Mouse (Mus musculus): ENCODE data around the gene 1700057G04Rik.
"Not testable (repeated sequence)": the region's sequence is repeated elsewhere in the genome, so short reads cannot be mapped to it uniquely, and the experiment has no call there.

Gene 1700057G04Rik

DNA sequence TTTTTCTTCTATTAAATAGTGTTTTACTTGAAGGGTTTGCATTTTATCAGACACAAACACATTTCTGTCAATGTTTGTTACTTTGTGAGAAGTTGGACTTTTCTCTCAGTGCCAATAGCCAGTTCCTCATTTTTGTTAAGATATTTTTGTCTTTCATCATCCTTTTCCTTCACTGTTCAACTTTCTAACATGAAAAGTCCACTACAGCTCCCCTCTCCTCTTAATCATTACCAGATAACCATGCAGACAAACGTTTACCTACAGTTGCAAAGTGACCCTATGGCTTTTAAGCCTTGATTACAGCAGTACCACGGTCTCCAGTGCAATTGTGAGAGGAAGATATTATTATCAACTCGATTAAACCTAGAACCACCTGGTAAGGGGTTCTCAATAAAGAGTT is 8.0 kb upstream of the 1700057G04Rik start:
- intact Hi-C loops (cut with DNase I) = no loop called here

DNA sequence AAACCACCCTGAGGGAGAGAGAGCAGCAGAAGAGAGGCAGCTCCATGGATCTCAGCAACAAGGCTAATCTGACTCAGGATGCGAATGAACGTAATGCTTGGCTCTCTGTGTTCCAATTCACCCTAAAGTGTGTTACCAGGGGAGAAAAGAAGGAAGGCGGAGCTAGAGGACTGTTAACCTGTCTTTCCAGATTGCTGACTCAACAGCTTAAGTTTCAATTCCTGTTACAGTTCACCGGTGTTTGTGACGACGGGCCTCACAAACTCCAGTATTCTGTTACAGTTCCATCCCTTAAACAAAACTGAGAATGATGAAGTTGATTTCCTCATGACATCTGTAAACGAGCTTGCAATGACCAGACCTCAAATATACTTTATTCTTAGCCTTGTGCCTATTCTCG is 4.1 kb upstream of the 1700057G04Rik start:
- intact Hi-C loops (cut with DNase I) = no loop called here

DNA sequence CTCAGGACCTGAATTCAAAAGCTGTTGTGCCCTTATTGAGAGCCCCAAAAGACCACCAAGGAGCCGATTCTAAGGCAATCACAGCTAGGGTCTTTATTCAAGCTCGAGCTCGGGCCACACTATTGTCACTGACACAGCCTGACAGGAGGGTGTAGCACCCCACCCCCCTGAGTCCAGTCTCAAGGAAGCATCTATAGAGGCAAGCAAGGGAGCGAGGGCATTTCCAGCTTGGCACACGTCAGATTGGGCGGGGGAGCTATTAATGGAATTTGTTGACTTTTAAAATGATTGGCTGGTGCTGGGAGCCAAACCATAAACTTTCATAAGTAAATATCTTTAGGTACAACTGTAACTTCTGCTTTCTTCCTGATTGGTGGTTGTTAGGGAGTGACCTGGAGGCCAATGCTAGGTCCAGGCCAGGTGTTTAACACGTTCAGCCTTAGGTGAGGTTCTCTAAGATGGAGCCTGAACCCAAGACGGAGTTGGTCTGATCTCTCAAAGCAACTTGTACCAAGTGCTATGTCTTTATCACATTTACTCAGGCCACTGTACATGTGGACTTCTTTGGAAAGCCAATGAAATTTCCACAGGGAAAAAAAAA is 3.5 kb upstream of the 1700057G04Rik start:
- intact Hi-C loops (cut with DNase I) = no loop called here

DNA sequence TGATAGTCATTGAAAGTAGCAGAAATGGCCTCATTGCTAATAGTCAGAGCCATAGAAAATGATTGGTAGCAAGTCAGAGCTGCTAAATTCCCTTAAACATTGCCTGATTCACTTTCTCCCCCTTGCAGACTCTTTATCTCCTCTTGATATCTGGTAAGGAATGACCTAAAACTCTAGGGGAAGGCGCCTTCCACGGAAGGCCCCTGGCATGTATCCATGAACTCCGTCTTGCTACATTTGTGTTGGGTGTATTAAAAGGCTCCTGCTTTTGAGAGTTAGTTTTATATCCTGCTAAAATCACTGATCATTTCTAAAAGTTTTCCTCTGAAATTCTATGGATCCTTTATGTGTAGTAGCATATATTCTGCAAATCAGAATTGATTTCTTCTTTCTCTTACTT is 7.6 kb downstream of the 1700057G04Rik start:
- intact Hi-C loops (cut with DNase I) = no loop called here

DNA sequence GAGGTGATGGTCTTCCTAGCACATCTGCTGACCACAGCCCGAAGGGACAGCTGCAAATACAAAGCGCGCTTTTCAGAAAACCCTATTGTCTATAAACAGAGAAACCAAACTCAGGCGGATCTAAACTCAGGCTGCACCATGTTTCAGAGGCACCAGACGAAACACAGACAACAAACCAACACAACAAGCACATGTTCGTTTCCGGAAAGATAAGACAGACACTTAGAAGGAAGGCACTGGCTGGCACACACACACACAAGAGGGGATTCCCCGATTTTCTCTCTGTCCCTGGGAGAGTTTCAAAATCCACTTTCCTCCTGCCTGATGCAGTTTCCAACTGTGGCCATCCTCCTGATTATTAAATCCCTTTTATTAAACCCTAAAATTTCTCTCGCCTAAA is 16.8 kb downstream of the 1700057G04Rik start:
- intact Hi-C loops (cut with DNase I) = not testable (repeated sequence)

DNA sequence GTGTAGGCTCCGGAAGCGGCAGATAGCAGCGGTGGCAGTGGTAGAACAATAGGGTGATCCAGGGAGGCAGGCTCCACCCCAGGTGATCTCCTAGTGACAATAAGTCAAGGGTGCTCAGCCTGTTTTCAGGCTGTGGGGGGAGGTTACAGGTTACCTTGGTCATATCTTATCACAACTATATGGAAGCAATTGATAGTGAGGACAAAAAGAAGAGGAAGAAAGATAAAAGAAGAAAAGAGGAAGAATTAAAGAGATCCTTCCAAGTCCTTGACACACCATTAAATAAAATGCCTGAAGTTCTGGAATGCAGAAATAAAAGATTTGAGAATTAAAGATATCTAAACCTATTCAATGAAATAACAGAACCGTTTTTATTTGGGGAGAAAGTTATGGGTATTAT is 17.6 kb downstream of the 1700057G04Rik start:
- intact Hi-C loops (cut with DNase I) = no loop called here

DNA sequence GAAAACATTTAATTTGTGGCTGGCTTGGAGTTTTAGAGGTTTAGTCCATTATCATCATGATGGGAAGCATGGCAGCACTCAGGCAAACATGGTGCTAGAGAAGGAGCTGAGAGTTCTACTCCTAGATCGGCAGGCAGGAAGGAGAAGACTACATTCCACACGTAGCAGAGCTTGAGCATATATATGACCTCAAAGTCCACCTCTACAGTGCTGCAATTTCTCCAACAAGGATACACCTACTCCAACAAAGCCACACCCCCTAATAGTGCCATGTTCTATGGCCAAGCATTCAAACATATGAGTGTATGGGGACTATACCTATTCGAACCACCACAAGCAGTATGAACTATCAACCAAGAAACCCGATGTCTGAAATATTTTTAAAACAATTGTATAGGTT is 22.2 kb downstream of the 1700057G04Rik start:
- intact Hi-C loops (cut with DNase I) = loop anchor here (2.0 kb wide), 1 partner anchor 55 kb away; no protein-coding TSS in a partner anchor

DNA sequence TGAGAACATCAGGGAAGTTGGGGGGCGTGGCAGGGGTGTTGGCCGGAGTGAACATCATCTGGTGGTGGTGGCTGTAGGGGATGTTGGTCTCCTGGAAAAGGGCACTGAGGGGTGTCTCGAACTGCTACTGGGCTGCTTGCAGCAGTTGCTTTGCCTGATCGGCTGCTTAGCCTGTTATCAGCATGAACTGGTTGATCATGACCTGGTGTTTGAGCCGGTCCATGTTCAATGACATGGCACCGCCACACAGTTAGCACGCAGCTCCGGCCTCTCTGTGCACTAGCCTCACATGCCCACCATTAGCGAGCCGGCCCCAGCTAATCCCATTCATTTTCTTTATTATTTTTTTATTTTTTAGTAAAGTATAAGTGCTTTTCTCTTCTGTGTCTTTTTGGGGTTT is 25.7 kb downstream of the 1700057G04Rik start:
- intact Hi-C loops (cut with DNase I) = no loop called here

DNA sequence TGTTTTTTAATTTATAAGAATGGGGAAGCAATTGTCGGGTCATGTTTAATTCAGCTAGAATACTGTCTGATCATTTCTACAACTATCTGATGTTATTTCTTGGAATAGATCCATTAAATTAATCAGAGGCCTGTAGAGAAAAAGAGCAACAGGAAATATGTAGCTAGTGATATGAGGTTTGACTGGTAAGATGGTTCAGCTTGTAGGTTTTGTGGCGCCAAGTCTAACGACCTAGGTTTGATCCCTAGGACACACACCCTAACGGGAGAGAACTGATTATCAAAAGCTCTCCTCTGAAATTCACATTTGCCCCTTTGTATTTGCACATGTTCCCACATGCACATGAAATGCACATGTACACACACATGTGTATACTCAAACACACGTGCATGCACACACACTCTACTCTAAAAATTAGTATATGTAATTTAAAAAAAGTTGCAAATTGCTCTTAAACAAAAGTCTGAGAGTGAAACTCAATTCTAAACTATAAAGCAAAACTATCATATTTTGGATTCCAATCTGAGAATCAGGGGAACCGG is 26.2 kb downstream of the 1700057G04Rik start:
- intact Hi-C loops (cut with DNase I) = no loop called here

DNA sequence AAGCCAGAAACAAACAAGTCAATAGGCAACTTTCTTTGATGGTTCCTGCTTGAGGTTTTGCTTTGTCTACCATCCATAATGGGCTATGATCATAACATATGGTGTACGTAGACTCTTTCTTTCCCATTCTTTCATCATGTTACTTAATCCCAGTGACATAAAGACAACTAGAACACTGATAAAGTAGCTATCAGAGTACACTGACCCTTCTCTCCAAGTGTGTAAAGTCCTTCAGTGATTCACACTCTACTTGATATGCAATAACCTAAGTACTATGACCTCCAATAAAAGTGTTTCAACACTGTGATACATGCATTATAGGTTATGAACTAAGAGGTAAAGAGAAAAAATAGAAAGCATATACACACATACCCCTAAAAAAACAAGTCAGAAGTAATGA is 27.9 kb downstream of the 1700057G04Rik start:
- intact Hi-C loops (cut with DNase I) = no loop called here

DNA sequence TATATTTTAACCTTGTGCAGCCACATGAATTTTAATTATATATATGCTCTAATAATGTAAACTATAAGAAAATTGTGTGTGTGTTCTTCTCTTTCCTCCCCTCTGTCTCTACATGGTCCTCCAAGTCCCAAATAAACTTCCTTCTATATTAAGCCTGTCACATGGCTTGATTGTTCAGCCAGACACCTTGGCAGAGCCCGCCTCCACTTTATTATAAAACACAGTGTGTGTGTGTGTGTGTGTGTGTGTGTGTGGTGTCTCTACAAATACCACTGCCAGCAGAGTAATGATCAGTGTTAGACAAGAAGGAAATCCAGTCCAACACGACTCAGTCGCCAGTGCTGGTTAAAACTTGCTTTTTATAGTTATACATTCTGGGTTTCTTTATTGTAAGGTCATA is 28.5 kb downstream of the 1700057G04Rik start:
- intact Hi-C loops (cut with DNase I) = no loop called here

DNA sequence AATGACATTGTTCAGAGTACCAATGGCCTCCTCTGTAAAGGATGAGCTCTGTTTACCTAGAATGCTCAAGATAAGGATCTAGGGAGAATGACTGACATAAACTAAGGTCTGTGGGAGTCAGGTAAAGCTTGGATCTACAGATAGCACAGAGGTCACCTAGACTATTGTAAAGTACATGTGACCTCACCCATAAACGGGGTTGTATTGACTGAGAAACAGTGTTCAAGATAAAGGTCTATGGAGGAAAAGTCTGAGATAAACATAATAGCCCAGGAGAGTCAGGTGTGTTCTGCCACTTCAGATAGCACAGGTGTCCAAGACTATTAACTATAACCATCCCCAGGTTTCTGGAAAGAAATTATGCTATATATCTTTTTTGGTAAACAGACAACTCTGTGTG is 29.8 kb downstream of the 1700057G04Rik start:
- intact Hi-C loops (cut with DNase I) = no loop called here

DNA sequence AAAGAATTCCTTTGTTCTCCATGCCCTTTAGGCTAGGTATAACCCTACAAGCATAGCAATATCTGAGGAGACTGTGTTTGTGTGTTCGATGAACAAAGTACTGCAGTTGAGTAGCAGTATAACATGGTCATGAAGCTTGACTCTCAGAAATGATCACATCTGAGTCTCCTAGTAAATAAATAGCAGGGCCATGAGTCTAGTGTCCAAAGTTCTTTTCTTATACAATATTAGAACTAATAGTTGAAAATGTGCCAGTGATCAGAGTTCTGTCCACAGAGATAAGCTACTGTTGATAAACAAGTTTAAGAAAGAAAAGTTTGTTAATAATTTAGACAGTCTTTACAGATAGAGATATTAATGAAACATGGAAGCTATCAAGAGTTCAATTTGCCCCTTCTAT is 42.7 kb downstream of the 1700057G04Rik start:
- intact Hi-C loops (cut with DNase I) = no loop called here

DNA sequence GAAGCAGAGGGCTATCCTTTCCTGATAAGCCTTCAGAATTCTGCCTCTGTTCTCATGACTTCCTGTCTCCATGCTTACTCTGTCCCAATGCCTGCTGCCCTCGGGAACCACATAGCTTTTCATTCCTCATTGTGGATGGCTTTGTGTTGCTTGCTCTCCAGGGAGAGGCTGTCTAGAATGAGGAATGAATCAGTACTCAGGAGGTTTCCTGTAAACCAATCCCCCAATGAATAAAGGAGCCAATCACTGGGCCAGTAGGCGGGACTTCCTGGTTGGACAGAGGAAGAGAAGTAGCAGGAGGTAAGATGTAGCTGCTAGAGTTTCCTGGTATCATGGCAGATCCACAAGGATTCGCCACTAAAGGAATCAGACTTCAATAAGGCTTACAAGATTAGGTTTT is 44.1 kb downstream of the 1700057G04Rik start:
- intact Hi-C loops (cut with DNase I) = no loop called here

DNA sequence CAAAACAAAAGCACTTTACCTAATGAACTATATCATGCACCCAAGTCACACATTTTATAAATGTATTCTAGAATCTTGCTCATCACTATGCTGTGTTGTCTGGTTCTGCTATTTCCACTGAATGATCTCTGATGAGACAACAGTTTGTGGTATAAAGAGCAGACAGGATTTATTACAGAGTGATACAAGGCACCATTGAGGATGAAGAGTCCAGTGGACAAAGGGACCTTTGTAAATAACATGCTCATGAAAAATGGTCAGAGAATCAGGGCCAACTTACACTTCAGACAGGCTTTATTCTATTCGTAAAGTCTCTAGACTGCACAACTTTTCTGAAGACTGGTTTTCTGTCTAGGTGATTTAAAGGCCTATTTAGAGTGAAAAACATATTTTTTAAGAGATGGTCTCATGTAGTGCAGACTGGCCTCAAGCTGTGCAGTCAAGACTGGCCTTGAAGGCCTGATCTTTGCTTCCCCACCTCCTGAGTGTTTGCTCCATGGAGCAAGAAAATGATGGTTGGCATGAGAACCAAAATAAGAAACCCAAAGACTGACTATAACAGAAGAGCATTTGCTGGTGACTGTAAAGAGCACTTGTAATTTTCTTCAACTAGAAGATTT is 51.6 kb downstream of the 1700057G04Rik start:
- intact Hi-C loops (cut with DNase I) = no loop called here

DNA sequence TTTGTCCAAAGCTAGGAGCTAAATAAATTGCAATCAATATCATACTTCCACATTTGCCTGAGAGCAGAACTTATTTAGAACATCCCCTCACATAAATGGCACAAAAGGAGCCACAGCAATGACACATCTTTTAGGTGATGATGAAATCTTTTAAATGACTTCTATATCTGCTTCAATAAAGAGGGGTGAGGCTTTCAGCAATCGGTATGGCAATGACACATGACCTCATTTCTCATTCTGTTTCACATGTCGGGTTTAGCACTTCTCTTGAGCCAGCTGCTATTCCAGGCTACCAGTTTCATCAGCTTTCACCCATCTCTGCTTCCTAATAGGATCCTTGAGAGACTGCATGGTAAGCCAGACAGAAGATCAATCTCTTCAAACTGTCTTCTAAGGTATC is 54.3 kb downstream of the 1700057G04Rik start:
- intact Hi-C loops (cut with DNase I) = no loop called here

DNA sequence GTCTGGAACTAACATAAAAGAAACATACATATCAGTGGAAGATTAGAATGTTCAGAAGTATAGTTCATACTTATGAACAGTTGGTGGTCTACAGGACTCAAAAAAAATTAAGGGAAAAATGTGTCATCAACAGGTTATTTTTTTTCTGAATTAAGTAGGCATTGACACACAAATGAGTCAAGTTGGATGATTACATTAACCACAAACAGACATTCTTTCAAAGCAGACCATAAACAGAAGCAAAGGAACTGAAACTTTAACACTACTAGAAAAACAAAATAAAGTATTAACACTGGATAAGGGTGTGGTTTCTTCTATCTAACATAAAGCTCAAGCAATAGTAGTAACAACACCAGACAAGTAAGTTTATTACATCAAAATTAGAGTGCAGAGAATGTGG is 59.7 kb downstream of the 1700057G04Rik start:
- intact Hi-C loops (cut with DNase I) = no loop called here

DNA sequence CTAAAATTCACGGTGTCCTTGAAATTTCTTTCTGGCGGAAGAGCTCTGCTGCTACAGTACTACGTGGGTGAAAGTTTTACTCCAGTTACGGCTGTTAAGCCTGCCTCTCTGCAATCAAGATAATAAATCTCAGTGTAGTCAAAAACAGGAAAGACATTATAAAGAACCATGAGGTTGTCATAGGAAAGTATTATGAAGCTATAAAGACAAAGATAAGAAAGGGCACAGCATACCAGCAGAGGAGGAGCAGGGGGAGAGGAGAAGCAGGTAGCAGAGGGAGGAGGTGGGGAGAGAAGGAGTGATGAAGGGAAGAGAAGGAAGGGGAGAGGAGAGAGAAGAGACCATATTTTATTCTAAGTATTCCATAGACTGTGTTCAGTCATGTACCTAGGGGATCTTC is 64.7 kb downstream of the 1700057G04Rik start:
- intact Hi-C loops (cut with DNase I) = loop anchor here (10.0 kb wide), 1 partner anchor 229 kb away; no protein-coding TSS in a partner anchor

DNA sequence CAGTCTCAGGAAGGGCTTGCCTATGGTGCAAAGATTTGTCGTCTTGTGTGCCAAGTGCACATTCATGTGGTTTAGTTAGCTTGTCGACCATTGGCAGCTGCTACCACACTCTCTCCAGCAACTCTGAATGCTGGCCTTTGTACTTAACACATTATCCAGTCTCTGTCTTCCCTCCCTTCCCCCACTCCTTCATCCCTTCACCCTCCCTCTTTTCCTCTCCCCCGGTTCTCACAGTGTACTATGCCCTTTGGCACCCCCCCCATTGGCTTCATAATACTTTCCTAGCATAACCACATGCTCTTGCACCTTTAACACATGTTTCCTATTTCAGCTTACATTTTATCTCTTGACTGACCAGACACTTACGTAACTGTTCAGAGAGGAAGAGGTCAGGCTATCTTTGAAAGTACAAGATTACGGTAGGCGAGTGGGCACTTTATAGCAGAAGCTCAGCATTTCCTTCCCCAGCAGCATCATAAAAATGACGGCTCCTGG is 65.6 kb downstream of the 1700057G04Rik start:
- intact Hi-C loops (cut with DNase I) = loop anchor here (5.0 to 10.0 kb wide), 2 partner anchors 157 to 230 kb away; no protein-coding TSS in a partner anchor

DNA sequence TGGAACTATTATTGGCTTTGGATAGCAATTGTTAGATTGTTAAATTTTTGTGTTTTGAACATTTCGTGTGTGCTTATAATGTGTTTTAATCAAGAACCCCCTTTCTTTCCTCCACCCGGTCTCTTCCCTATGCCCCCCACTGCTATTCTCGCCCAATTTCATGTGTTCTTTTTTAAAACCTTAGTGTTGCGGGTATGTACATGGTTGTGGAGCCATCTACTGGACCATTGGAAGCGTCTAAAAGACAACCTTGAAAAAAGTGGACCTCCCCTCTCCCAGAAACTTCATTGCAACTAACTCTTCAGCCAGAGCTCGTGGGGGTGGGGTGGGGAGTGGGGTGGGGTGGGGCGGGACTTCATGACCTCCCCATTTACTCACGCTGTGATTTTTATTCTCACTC is 66.2 kb downstream of the 1700057G04Rik start:
- intact Hi-C loops (cut with DNase I) = loop anchor here (5.0 to 10.0 kb wide), 2 partner anchors 158 to 231 kb away; no protein-coding TSS in a partner anchor

DNA sequence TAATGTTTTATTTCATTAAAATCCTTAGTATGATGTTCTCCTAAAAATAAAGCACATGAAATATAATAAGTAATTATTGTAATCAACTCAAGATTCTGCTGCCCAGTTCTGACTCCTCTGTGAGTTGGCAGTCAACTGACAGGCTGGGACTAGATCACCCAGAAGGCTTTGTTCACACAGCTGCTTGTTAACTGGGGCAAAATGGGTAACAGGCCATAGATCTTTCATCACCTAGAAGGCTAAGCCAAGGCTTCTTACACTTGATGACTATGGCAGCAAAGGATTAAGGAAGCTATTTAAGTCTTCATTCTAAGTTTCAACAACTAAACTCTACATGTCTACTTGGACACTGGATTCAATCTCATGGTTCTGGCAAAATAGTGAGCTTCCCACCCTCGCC is 68.8 kb downstream of the 1700057G04Rik start:
- intact Hi-C loops (cut with DNase I) = loop anchor here (5.0 to 10.0 kb wide), 2 partner anchors 161 to 233 kb away; no protein-coding TSS in a partner anchor

DNA sequence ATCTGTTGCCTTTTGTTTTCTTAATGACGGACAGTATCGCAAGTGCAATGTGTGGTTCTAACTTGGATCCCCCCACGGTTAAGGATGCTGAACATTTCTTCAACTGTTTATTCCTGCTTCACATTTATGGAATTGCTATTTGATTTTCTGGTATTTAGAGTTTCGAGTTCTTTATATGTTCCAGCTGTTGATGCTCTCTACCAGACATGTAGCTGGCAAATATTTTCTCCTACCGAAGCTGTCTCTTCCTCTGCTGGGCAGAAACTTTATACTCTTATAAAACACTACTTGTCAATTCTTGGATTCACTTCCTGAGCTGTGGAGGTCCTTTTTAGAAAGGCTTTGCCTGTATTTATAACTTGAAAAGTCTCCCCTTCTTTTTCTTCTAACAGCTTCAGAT is 70.1 kb downstream of the 1700057G04Rik start:
- intact Hi-C loops (cut with DNase I) = loop anchor here (5.0 to 10.0 kb wide), 2 partner anchors 162 to 234 kb away; no protein-coding TSS in a partner anchor

DNA sequence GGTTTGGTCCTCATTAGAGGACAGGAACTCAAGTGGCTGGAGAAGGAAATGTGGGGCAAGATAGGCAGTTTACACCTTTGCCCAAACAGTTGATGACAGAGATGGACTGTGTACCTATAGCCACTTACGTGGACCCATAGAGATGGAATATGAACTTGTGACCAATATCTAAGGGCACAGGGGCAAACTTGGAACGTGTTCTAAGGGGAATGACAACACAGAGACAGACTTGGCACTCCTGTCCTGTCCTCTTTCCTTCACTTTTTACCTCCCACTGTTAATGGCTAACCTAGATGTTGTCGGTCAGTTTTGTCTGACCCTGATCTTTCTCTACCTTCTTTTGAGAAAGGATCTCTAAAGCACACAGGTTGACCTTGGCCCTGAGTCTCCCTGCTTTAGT is 74.2 kb downstream of the 1700057G04Rik start:
- intact Hi-C loops (cut with DNase I) = no loop called here
